Mouse (Mus musculus) inflammation-experienced regulatory T-cells, adult 6 months (primary cell): ENCODE measurements around the gene Olfr870. TPM values are rescaled to one million over a fixed set of nuclear protein-coding genes. Genes with fewer than 3 reads are reported as not detected.
"Not testable (repeated sequence)": the region's sequence is repeated elsewhere in the genome, so short reads cannot be mapped to it uniquely, and the experiment has no call there.

ENCODE experiments used
- ATAC-seq: one replicate; pipeline ENCODE4 v1.8.0; 2017
- polyA plus RNA-seq, 3 experiments: library from polyadenylated mRNA; unstranded; fragments of 100-300 nt; shearing (Covaris generic); gene quantifications; one replicate each; pipeline ENCODE4 v1.2.1; 2017

Gene Olfr870
- polyA plus RNA-seq, result not detected

DNA sequence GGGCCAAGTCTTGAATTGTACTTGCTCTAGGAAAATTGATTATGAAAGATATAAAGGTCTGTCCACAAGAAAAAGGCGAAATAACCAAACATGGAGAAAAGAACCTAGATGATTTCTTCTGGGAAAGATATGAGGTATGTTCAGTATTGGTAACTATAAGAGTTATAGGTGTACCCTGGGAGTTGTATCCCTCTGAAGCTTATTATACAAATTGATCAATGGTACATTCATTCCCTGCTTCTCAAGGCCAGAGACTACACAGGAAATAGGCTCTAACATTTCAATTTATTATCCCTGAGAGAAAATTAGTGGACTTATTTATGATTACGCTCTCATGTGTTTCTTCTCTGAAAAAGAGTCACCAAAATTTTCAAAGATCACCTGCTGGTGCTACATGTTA, at the start of gene Olfr870:
Olfr870 (minus strand) TSS at position 101 of the 400 bp plus-strand sequence.
- no peak for ATAC-seq

DNA sequence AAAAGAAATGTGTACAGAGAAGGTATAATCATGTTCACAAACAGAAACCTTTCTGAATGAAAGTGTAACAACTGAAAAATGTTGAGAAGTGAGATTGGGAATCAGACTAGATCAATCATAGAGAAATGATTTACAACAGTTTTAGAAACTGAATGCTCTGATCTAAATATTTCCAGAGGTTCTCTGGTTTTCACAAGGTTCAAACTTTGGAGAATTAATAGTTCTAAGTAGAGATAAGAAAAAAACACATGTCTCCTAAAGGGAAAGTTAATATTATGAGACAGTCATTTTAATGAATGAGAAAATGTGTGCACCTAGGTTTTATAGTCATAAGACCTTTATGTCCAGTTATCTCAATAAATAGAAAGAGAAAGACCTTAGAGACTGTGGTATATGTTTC, 38.0 kb upstream of the Olfr870 start, which contains the start of gene Olfr871:
Olfr871 (plus strand) TSS at position 301 of the 400 bp plus-strand sequence.
- ATAC-seq, result no peak

DNA sequence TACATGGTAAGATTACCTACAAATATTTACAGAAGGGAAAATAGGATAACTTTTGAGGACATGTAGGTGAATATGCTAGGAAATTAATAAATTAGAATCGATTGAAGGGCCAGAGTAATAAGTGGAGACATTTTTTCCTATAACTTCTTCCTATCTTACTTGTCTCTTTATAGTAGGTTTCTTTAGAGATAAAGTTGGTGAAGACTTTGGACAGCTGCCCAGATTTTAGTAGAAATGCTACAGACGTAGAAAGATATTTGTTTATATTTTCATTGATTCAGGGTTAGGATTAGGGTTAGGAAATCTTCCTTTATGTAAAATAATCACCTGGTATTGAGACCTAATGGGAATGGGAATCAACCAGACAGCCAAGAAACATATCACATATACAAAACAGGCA, 37.6 kb upstream of the Olfr870 start:
- no peak for ATAC-seq

DNA sequence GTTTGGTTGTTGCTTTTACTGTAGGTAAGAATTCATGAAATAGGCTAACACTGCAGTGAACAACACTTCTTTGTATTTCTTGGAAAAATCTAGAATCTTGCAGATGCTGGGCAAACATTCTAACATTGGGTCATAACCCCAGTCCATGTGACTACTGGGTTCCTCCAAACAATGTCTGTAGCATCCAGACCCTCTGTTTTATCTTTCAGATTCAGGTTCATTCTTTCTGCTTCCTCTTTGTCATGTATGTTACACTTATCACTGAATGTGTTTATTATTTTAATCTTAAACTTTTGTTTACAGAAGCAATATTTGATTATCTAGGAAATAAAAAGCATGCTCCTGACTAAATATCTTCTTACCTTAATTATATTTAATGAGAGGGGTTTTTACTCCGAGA, 37.0 kb upstream of the Olfr870 start:
- ATAC-seq, result no peak

DNA sequence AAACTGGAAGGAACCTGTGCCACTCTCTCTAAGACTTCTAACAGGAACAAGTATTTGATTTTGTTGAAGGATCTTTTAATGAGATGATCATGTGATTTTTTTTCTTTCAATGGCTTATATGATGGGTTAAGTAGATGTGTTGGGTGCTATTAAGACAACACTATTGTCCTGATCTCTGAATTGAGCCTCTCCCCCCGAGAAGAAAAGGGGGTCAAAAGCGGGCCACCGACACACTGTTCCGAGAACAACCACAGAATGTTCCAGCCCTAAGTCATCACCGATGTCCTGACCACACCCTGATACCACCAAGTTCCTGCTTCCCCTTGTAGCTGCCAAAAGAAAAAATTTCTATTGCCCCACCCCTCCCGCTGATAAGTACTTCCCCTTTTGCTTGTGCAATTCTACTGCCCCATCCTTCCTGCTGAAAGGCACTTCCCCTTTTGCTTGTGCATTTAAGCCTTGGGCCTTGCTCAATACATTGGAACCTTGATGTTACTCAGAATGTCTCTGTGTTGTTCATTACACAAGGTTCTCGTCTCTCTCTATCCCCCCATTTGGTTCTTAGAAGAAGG, 29.6 kb upstream of the Olfr870 start:
- ATAC-seq, result not testable (repeated sequence)

DNA sequence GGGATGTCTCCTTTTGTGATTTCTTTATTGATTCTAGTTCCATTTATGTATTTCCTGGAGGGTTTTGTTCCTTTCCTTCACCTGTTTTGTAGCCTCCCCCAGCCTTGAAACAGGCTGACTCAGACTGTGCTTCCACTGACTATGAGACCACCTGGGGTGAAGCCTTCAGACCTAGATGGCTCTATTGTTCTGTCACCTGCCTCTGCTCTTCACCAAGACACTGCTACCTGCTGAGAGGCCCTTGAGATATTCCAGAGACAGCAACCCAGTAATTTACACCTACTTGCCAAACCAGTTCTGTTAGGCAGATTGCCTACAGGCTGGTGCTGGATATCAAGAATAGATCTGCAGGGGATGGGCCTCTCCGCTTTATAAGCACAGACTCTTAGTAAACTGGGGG, 28.3 kb upstream of the Olfr870 start:
- ATAC-seq, result no peak

DNA sequence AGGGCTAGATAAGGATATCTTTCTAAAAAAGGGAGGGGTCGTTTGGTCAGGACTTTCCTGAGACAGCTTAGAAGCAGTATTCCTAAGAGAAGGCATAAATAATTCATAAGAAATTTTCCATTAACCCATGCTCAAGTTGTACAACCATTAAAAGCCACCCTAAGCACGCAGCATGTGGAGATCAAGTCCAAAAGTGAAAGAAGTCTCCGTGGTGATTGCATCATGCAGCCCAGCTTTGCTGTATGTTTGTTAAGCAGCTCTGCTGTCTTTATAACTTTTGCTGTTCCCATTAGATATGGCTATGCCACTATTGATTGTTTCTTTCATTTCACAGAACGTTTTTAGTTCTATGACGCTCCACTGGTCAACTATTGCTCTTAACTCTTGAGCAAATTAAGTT, 5.6 kb upstream of the Olfr870 start:
- ATAC-seq, result no peak

DNA sequence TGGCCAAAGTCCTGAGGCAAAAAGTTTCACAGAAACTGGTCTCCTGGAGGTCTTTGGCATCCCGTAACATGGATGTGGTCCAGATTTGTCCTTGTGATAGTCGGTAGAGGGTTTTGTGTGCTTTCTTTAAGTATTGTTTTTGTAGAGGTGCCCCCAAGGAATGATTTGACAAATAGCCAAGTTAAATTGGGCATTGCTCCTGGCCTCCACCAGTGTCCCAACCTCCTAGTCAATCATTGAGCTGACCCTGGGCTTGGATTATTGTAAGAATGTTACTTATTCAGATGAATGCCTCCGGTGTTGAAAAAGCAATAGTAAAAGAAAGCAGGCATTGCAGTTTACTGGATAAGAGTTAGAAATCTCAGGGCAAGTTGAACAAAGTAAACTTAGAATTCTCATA, 24.2 kb downstream of the Olfr870 start:
- no peak for ATAC-seq

DNA sequence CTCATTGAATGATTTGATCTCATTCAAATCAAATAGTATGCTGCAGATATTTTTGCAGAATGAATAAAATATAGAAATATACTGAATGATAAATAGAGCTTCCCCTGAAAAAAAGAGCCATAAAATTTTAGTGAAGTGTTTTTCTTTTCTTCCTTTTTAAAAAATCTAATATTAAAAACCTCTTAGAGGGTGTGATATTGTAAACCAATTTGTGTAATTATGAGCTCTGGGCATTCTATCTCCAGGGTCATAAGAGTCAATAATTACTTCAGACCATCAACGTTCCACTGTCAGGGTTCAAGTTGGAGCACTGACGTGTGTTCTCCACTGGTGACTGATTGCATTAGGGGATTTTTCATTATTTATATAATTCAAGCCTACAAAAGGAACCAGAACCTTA, 45.1 kb downstream of the Olfr870 start, which contains the start of gene Olfr869:
Olfr869 (plus strand) TSS at position 301 of the 400 bp plus-strand sequence.
- no peak for ATAC-seq

Other genes starting within 250 kb of the Olfr870 start
- not detected for gene Olfr866, start 146.0 kb downstream of the Olfr870 start, polyA plus RNA-seq
- not detected for gene Olfr867, start 116.5 kb downstream of the Olfr870 start, polyA plus RNA-seq
- not detected for gene Olfr868, start 75.4 kb downstream of the Olfr870 start, polyA plus RNA-seq
- gene Olfr869, start 45.0 kb downstream of the Olfr870 start, polyA plus RNA-seq, result not detected
- gene Olfr871, start 38.1 kb upstream of the Olfr870 start, polyA plus RNA-seq, result not detected
- gene Olfr872, start 63.1 kb upstream of the Olfr870 start, polyA plus RNA-seq, result not detected
- gene Olfr39, start 108.3 kb upstream of the Olfr870 start, polyA plus RNA-seq, result not detected
- gene Olfr873, start 124.5 kb upstream of the Olfr870 start, polyA plus RNA-seq, result not detected
- gene Olfr18, start 162.0 kb upstream of the Olfr870 start, polyA plus RNA-seq, result not detected
- gene Zfp560, start 211.1 kb upstream of the Olfr870 start, polyA plus RNA-seq, result 10 to 100 TPM; 33.3 to 39.9 (median 36.6) TPM